Mouse (Mus musculus) urinary bladder, postnatal 36 days (tissue): ENCODE measurements around the gene Sacm1l.

ENCODE experiments used
- DNase-seq, 2 experiments: peaks; one replicate each; pipeline ENCODE4 v3.0.0; 2022; ENCODE audit warnings: low spot score in 2 of 2, mixed read lengths in 1 of 2

Sacm1l gene

GRCm38 (mm10) chr9:123509638-123510604 is 19.6 kb upstream of the Sacm1l start:
- DNase-seq = no peak

- no peak for DNase-seq
These were observed 18.6 kb upstream of the Sacm1l start for GRCm38 (mm10) chr9:123510926-123511325.

GRCm38 (mm10) chr9:123512482-123512881 is 17.1 kb upstream of the Sacm1l start:
- no peak for DNase-seq

- DNase-seq = no peak
These were observed 14.5 kb upstream of the Sacm1l start for GRCm38 (mm10) chr9:123515087-123515486.

- DNase-seq = no peak
These were observed 12.7 kb upstream of the Sacm1l start for GRCm38 (mm10) chr9:123516641-123517385.

GRCm38 (mm10) chr9:123518969-123519894 is 10.3 kb upstream of the Sacm1l start:
- no peak for DNase-seq

GRCm38 (mm10) chr9:123520735-123521134 is 8.8 kb upstream of the Sacm1l start:
- DNase-seq = no peak

- DNase-seq = no peak
These were observed 5.9 kb upstream of the Sacm1l start for GRCm38 (mm10) chr9:123523676-123524075.

- DNase-seq = peak in 1 of 2 experiments; percentile 45
These were observed 4.5 kb upstream of the Sacm1l start for GRCm38 (mm10) chr9:123525095-123525494.

GRCm38 (mm10) chr9:123526502-123526901 is 3.1 kb upstream of the Sacm1l start:
- DNase-seq = no peak

- no peak for DNase-seq
These were observed 1.3 kb upstream of the Sacm1l start for GRCm38 (mm10) chr9:123528087-123528925.

GRCm38 (mm10) chr9:123528926-123529295 is 648 bp upstream of the Sacm1l start:
- peak in 1 of 2 experiments; percentile 36 for DNase-seq

GRCm38 (mm10) chr9:123530158-123530475 is 558 bp downstream of the Sacm1l start:
- no peak for DNase-seq

GRCm38 (mm10) chr9:123530566-123531130 is 1.1 kb downstream of the Sacm1l start:
- no peak for DNase-seq

GRCm38 (mm10) chr9:123531234-123531633 is 1.7 kb downstream of the Sacm1l start:
- no peak for DNase-seq

- no peak for DNase-seq
These were observed 7.1 kb downstream of the Sacm1l start for GRCm38 (mm10) chr9:123536613-123537012.

- DNase-seq = no peak
These were observed 8.6 kb downstream of the Sacm1l start for GRCm38 (mm10) chr9:123538189-123538588.

GRCm38 (mm10) chr9:123539093-123539492 is 9.5 kb downstream of the Sacm1l start:
- no peak for DNase-seq

GRCm38 (mm10) chr9:123539823-123540222 is 10.3 kb downstream of the Sacm1l start:
- DNase-seq = no peak

- no peak for DNase-seq
These were observed 25.0 kb downstream of the Sacm1l start for GRCm38 (mm10) chr9:123554599-123554998.
